Mouse (Mus musculus) neutrophil, adult 5-6 weeks (primary cell): ENCODE results near the gene Fabp3. TPM values are rescaled to one million over a fixed set of nuclear protein-coding genes. Genes with fewer than 3 reads are reported as not detected.

Source experiments
- ATAC-seq: fragments of 151-379, 151-347 bp; 2 replicates; pipeline ENCODE4 v1.8.0; 2017; ENCODE audit warnings: mild to moderate bottlenecking, moderate TSS enrichment; ENCODE audit not compliant: insufficient number of reproducible peaks, poor library complexity, low FRiP score, severe bottlenecking; ENCODE audit errors: extremely low read depth
- total RNA-seq: library from RNA; stranded (forward); fragments of 200-1000 nt; gene quantifications from 2 replicates; pipeline ENCODE4 v1.2.3, GENCODE M21; 2017

Fabp3 gene
- total RNA-seq, 1 experiment from 2014 or later: not detected

DNA sequence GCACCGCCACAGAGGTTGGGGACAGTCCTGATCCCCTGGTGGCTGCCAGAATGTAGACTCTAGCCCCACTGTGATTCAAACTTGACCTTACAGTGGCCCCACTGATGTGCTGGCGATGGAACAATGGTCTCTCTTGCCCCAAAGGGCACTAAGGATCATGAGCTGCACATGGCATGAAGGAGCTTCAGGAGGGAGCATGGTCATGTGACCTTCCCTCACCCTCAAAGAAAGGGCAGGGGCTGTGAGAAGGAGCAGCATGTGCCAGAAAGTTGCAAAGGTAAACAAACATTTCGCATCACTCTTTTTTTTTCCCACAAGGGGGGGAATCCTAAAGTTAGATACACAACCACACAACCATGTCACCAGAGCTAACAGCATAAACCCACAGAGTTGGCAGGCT lies 9.7 kb downstream of the Fabp3 start:
- no peak for ATAC-seq

GRCm38 (mm10) chr4:130319564-130319963 lies 11.2 kb downstream of the Fabp3 start:
- ATAC-seq: no peak

- no peak for ATAC-seq
These were observed 13.2 kb downstream of the Fabp3 start for GRCm38 (mm10) chr4:130321640-130322039.

DNA sequence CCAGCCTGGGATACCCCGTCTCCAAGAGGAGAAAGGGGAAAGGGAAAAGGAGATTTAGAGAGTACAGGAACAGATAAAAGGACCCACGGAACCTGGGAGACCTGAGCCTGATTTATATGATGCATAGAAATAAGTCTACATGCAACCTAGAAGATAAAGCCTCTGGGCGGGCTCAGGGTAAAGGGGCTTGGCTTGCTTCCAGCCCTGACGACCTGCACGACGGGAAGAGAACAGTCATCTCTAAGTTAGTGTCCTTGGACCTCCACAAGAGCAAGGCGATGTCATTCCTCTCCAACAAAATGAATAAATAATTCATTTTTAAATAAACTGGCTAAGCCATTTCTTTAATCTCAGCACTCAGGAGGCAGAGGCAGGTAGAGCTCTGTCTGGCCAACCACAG lies 14.2 kb downstream of the Fabp3 start:
- ATAC-seq: no peak

DNA sequence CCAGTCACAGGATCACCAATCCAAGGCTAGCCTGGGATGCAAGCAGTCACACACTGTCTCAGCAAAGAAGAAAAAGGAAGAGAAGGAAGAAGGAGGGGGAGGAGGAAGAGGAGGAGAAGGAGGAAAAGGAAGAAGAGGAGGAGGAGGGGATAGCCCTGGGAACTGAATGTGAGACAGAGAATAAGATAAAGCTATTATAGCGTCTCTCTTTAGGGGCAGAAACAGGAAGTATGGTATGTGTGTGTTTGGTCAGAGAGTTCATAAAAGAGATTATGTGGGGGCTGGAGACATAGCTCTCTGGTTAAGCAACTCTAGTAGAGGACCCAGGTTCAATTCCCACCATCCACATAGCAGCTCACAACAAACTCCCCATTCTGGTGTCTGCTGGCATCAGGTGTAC lies 14.8 kb downstream of the Fabp3 start:
- ATAC-seq: no peak

- no peak for ATAC-seq
These were observed 15.2 kb downstream of the Fabp3 start for GRCm38 (mm10) chr4:130323607-130324006.

DNA sequence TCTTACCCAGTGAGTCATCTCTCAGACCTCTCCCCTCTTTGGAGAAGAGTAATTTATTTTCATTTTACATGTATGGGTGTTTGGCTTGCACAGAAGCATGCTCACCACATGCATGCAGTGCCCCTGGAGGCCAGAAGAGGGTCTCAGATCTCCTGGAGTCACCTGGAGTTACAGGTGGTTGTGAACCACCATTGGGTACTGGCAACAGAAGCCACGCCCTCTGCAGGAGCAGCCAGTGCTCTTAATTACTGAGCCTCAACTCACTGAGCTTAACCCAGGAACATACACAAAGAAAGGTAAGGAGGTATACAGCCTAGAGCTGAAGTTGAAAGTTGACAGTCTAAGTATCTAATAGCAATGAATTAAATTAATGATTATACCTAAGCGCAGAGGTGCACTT lies 17.1 kb downstream of the Fabp3 start:
- no peak for ATAC-seq

GRCm38 (mm10) chr4:130327366-130327765 lies 19.0 kb downstream of the Fabp3 start:
- no peak for ATAC-seq

GRCm38 (mm10) chr4:130335867-130336266 lies 27.5 kb downstream of the Fabp3 start:
- ATAC-seq: no peak

DNA sequence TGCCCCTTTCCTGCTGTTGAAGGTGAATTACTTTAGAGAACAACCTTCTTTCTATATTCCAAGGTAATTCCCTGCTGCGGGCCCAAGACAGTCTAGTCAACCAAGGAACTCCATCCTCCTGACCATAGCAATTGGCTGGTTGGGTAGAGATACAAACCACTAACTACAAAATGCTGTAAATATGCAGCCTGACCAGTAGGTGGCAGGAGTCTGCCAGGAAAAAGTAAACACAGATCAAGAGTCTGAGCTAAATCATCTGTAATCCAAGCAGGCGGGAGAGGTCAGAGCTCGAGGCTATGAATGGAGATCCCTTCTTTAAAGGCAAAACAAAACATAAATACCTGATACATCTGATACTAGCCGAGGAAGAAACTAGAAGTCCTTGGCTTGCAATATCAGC lies 33.3 kb downstream of the Fabp3 start:
- peak; percentile 74; the same call in 1 of the 2 replicates for ATAC-seq

DNA sequence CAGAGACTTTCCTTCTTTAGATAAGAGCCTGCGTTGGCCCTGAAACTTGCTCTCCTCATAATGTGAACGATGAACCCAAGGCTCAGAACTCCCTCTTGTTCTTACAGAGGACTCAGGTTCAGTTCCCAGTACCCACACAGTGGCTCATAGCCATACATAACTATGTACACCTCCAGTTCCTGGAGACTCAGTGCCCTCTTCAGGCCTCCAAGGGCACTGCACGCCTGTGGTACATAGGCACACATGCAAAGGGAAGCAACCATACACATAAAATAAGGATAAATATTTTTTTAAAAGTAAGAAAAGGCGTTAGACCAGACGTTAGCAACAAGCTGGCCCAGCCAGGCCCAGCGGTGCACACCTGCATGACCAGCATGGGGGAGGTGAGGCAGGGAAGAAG lies 41.3 kb downstream of the Fabp3 start:
- ATAC-seq: no peak

DNA sequence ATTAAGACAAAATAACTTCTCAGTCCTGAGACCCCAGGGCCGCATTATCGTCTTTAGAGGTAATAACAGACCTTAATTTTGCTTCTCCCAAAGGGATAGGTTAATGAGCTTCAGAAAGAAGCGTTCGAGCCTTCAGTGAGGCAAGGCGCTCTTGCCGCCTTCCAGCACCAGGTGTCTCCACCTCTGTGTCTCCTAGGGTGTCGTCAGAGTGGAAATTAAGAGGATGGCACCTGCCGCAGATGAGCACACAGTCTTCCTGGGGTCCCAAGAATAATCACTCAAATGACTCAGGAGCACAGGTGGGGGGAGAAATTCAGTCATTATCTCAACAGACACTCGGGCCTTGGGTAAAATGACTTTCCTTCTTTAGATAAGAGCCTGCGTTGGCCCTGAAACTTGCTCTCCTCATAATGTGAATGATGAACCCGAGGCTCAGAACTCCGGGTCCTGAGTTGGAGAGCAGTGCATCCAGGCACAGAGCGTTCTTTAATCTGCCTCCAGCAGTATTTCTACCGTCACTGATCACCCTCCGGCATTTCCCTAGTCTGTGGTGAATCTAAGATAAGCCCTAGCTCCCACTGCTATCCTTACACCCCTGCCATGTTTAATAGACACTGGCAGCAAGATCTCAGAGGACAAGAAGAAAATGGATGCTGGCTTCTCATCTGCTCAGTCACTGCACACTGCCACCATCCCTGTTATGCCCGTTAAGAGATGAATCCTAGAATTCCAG lies 42.5 kb downstream of the Fabp3 start:
- no peak for ATAC-seq

GRCm38 (mm10) chr4:130352588-130352987 lies 44.2 kb downstream of the Fabp3 start:
- ATAC-seq: no peak

- no peak for ATAC-seq
These were observed 49.6 kb downstream of the Fabp3 start for GRCm38 (mm10) chr4:130357946-130358345.

GRCm38 (mm10) chr4:130359486-130360237 lies 51.3 kb downstream of the Fabp3 start, which contains the start of the genes Zcchc17 and Snrnp40:
Gene Zcchc17 (minus strand): TSS chr4:130359943.
Gene Snrnp40 (plus strand): TSS chr4:130360132.
- peak; percentile 98 for ATAC-seq

GRCm38 (mm10) chr4:130360238-130360590 lies 51.8 kb downstream of the Fabp3 start:
- ATAC-seq: peak; percentile 1; the same call in 1 of the 2 replicates

Other genes with a start within 250 kb of the Fabp3 start
- gene Pef1, start 206.0 kb upstream of the Fabp3 start, total RNA-seq: 21.9 and 22.7 TPM in 2 replicates
- gene Hcrtr1, start 169.2 kb upstream of the Fabp3 start, total RNA-seq: not detected in 2 replicates
- 1.2 and 2.5 TPM in 2 replicates for gene Tinagl1, start 133.5 kb upstream of the Fabp3 start, total RNA-seq
- gene Gm853, start 86.2 kb upstream of the Fabp3 start, total RNA-seq: not detected in 2 replicates
- not detected in 2 replicates for gene Serinc2, start 29.4 kb upstream of the Fabp3 start, total RNA-seq
- gene Gm10570, start 79 bp downstream of the Fabp3 start, total RNA-seq: not detected in 2 replicates
- gene Zcchc17, start 51.3 kb downstream of the Fabp3 start, total RNA-seq: 50.0 and 67.0 TPM in 2 replicates
- gene Snrnp40, start 51.5 kb downstream of the Fabp3 start, total RNA-seq: 37.9 and 45.6 TPM in 2 replicates